Mouse (Mus musculus): Measurements from ENCODE around the gene Unc45b. TPM values are rescaled to one million over a fixed set of nuclear protein-coding genes. Genes with fewer than 3 reads are reported as not detected.

The Unc45b gene
- total RNA-seq, 2 experiments from 2014 or later, result not detected

- ATAC-seq (replicated peaks; ENCODE audit: poor library complexity, severe bottlenecking), result peak; percentile 33
These were observed 80.4 kb downstream of the Unc45b start for GRCm38 (mm10) chr11:82990612-82991385.

GRCm38 (mm10) chr11:82991469-82992166, 81.3 kb downstream of the Unc45b start, which contains the start of gene Slfn9:
Gene Slfn9 (minus strand): TSS chr11:82991830.
- ATAC-seq (replicated peaks; ENCODE audit: poor library complexity, severe bottlenecking), result peak; percentile 52

Other genes with a start within 250 kb of the Unc45b start
- 0.19 and 0.88 TPM in 2 replicates for gene Cct6b, start 146.2 kb upstream of the Unc45b start, total RNA-seq (2014; fragmentation: Nextera tagmentation)
- gene Cct6b, start 146.2 kb upstream of the Unc45b start, total RNA-seq (2017), result 0.34 TPM in 1 of 2 replicates, not detected in the other
- gene Zfp830, start 146.2 kb upstream of the Unc45b start, total RNA-seq (2014; fragmentation: Nextera tagmentation), result 13.9 and 15.2 TPM in 2 replicates
- 44.3 and 46.4 TPM in 2 replicates for gene Zfp830, start 146.2 kb upstream of the Unc45b start, total RNA-seq (2017)
- gene Lig3, start 129.4 kb upstream of the Unc45b start, total RNA-seq (2014; fragmentation: Nextera tagmentation), result 41.2 and 42.0 TPM in 2 replicates
- 36.5 and 57.2 TPM in 2 replicates for gene Lig3, start 129.4 kb upstream of the Unc45b start, total RNA-seq (2017)
- 26.6 and 35.3 TPM in 2 replicates for gene Rffl, start 39.3 kb upstream of the Unc45b start, total RNA-seq (2014; fragmentation: Nextera tagmentation)
- gene Rffl, start 39.3 kb upstream of the Unc45b start, total RNA-seq (2017), result 18.6 and 21.8 TPM in 2 replicates
- gene Rad51d, start 19.9 kb upstream of the Unc45b start, total RNA-seq (2014; fragmentation: Nextera tagmentation), result 11.5 and 24.9 TPM in 2 replicates
- gene Rad51d, start 19.9 kb upstream of the Unc45b start, total RNA-seq (2017), result 15.3 and 18.2 TPM in 2 replicates
- gene Fndc8, start 18.4 kb upstream of the Unc45b start, total RNA-seq (2014; fragmentation: Nextera tagmentation), result not detected in 2 replicates
- not detected in 2 replicates for gene Fndc8, start 18.4 kb upstream of the Unc45b start, total RNA-seq (2017)
- 36.8 and 41.7 TPM in 2 replicates for gene Nle1, start 2.1 kb upstream of the Unc45b start, total RNA-seq (2014; fragmentation: Nextera tagmentation)
- 23.0 and 24.5 TPM in 2 replicates for gene Nle1, start 2.1 kb upstream of the Unc45b start, total RNA-seq (2017)
- 1.7 TPM in 1 of 2 replicates, not detected in the other for gene Slfn5, start 40.8 kb downstream of the Unc45b start, total RNA-seq (2014; fragmentation: Nextera tagmentation)
- gene Slfn5, start 40.8 kb downstream of the Unc45b start, total RNA-seq (2017), result 0.82 and 3.3 TPM in 2 replicates
- 30.6 and 48.4 TPM in 2 replicates for gene Slfn9, start 81.3 kb downstream of the Unc45b start, total RNA-seq (2014; fragmentation: Nextera tagmentation)
- 44.6 and 48.6 TPM in 2 replicates for gene Slfn9, start 81.3 kb downstream of the Unc45b start, total RNA-seq (2017)
- 8.5 and 8.9 TPM in 2 replicates for gene Slfn8, start 110.3 kb downstream of the Unc45b start, total RNA-seq (2014; fragmentation: Nextera tagmentation)
- 7.6 and 10.2 TPM in 2 replicates for gene Slfn8, start 110.3 kb downstream of the Unc45b start, total RNA-seq (2017)
- gene Slfn2, start 154.6 kb downstream of the Unc45b start, total RNA-seq (2014; fragmentation: Nextera tagmentation), result 8.3 and 11.4 TPM in 2 replicates
- 30.2 and 43.3 TPM in 2 replicates for gene Slfn2, start 154.6 kb downstream of the Unc45b start, total RNA-seq (2017)
- 0.30 TPM in 1 of 2 replicates, not detected in the other for gene Slfn1, start 206.3 kb downstream of the Unc45b start, total RNA-seq (2014; fragmentation: Nextera tagmentation)
- gene Slfn1, start 206.3 kb downstream of the Unc45b start, total RNA-seq (2017), result 3.1 and 3.8 TPM in 2 replicates

Measured in granulocyte monocyte progenitor cell, adult 5-6 weeks (primary cell).